Mouse (Mus musculus) frontal cortex, adult 2 months (tissue): ENCODE results near the gene Gm3183. TPM values are rescaled to one million over a fixed set of nuclear protein-coding genes. Genes with fewer than 3 reads are reported as not detected.
"Not testable (repeated sequence)": the region's sequence is repeated elsewhere in the genome, so short reads cannot be mapped to it uniquely, and the experiment has no call there.

ENCODE experiments used
- DNase-seq, 2 experiments: peaks; one replicate each; pipeline ENCODE4 v3.0.0; 2022; ENCODE audit warnings: low spot score in 1 of 2; ENCODE audit errors: extremely low spot score in 1 of 2
- polyA plus RNA-seq: library from polyadenylated mRNA; depleted of rRNA; stranded (reverse); fragments of >200 nt; gene quantifications from 2 replicates; pipeline ENCODE4 v1.2.3, GENCODE M21; 2012; rRNA removed

Gene Gm3183
- not detected in 2 replicates for polyA plus RNA-seq

DNA sequence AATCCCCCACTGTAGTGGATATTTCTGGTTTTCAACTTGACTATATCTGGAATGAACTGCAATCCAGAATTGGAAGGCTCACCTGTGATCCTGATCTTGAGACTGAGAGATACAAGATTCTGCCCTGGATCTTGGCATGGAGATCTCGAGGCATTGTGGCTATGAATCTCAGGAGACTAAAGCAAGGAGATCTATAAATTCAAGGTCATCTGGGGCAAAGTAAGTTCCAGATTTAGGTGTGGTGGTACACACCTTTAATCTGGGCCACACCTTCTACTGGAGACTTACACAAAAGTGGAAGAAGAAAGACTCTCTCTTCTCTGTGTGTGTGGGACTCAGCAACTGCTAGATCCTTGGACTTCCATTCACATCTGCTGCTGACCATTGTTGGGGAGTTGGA lies at the start of gene Gm3183:
Gm3183 (plus strand) TSS at position 301 of the 400 bp plus-strand sequence.
- not testable (repeated sequence) for DNase-seq

Other genes starting within 250 kb of the Gm3183 start
- gene Gm3147, start 249.1 kb upstream of the Gm3183 start, polyA plus RNA-seq = not detected in 2 replicates
- not detected in 2 replicates for gene Gm6509, start 241.5 kb upstream of the Gm3183 start, polyA plus RNA-seq
- gene Gm6205, start 217.1 kb upstream of the Gm3183 start, polyA plus RNA-seq = not detected in 2 replicates
- gene Gm6367, start 123.2 kb downstream of the Gm3183 start, polyA plus RNA-seq = not detected in 2 replicates
- not detected in 2 replicates for gene Gm7942, start 241.5 kb downstream of the Gm3183 start, polyA plus RNA-seq